Mouse (Mus musculus): ENCODE data around the gene Ulk4. TPM values are rescaled to one million over a fixed set of nuclear protein-coding genes. Genes with fewer than 3 reads are reported as not detected.

Ulk4 gene
- polyA plus RNA-seq, 1 experiment, result 7.8 TPM

DNA sequence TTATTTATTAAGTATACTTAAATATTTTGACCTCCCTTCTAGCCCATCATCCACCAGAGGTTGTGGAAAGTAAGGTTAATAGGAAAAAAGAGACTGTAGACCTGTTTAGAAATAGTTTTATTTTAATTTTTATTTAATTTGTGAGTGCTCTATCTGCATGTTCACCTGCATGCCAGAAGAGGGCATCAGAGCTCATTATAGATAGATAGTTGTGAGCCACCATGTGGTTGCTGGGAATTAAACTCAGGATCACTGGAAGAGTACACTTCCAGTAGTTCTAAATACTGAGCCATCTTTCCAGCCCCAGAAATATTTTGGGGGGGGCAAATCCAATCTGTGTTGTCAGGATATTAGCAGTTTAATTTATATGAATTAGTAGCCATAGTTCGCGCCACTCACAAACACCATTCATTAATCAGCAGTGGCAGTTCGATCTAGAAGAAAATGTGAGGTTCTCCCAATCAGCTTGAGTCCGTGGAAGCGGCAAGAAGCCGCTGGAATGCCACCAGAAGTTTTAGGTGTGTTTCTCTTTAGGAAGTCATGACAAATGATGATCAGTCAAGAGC lies 6.7 kb upstream of the Ulk4 start:
- TF ChIP-seq CTCF (IDR thresholded peaks at IDR 0.05; ENCODE audit: borderline replicate concordance, extremely low read depth, insufficient read depth, insufficient read length) (peak; percentile 28; the same call in 1 of the 2 replicates), POLR2A (IDR thresholded peaks at IDR 0.05; ENCODE audit: borderline replicate concordance, extremely low read depth, insufficient read depth, insufficient read length, poor library complexity, severe bottlenecking) (no peak)
- DNase-seq (ENCODE audit: low read depth), result peak; percentile 35

DNA sequence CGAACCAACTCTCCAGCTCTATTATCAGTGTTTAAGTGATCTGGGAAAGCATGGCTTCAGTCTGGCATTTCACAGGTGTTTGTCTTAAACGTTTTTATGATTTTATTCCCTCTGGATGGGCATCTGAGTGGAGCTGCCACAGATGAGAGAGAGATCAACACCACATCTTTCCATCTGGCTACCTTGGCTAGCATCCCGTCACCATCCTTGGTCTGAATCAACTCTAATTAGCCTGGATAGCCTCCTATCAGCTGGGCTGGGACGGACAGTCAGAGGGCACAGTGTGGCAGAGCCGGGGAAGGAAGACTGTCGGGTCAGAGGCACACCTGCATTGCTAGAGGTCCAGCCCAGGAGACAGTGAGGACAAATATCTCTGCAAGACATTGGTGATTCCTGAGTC lies 4.9 kb upstream of the Ulk4 start:
- no peak for DNase-seq (ENCODE audit: low read depth)
- TF ChIP-seq POLR2A (IDR thresholded peaks at IDR 0.05; ENCODE audit: borderline replicate concordance, extremely low read depth, insufficient read depth, insufficient read length, poor library complexity, severe bottlenecking), result no peak

- no peak for TF ChIP-seq POLR2A (IDR thresholded peaks at IDR 0.05; ENCODE audit: borderline replicate concordance, extremely low read depth, insufficient read depth, insufficient read length, poor library complexity, severe bottlenecking)
- no peak for TF ChIP-seq CTCF (IDR thresholded peaks at IDR 0.05; ENCODE audit: borderline replicate concordance, extremely low read depth, insufficient read depth, insufficient read length)
- DNase-seq (ENCODE audit: low read depth), result no peak
Observed at GRCm38 (mm10) chr9:121279216-121279615, 2.2 kb upstream of the Ulk4 start.

GRCm38 (mm10) chr9:121276745-121277117 lies 266 bp downstream of the Ulk4 start:
- DNase-seq (ENCODE audit: low read depth), result no peak
- TF ChIP-seq CTCF (IDR thresholded peaks at IDR 0.05; ENCODE audit: borderline replicate concordance, extremely low read depth, insufficient read depth, insufficient read length) (no peak), POLR2A (IDR thresholded peaks at IDR 0.05; ENCODE audit: borderline replicate concordance, extremely low read depth, insufficient read depth, insufficient read length, poor library complexity, severe bottlenecking) (no peak)

GRCm38 (mm10) chr9:121271561-121271960 lies 5.4 kb downstream of the Ulk4 start:
- TF ChIP-seq CTCF (IDR thresholded peaks at IDR 0.05; ENCODE audit: borderline replicate concordance, extremely low read depth, insufficient read depth, insufficient read length) (no peak), POLR2A (IDR thresholded peaks at IDR 0.05; ENCODE audit: borderline replicate concordance, extremely low read depth, insufficient read depth, insufficient read length, poor library complexity, severe bottlenecking) (no peak)
- DNase-seq (ENCODE audit: low read depth), result no peak

GRCm38 (mm10) chr9:121271149-121271548 lies 5.8 kb downstream of the Ulk4 start:
- TF ChIP-seq CTCF (IDR thresholded peaks at IDR 0.05; ENCODE audit: borderline replicate concordance, extremely low read depth, insufficient read depth, insufficient read length), result no peak
- no peak for TF ChIP-seq POLR2A (IDR thresholded peaks at IDR 0.05; ENCODE audit: borderline replicate concordance, extremely low read depth, insufficient read depth, insufficient read length, poor library complexity, severe bottlenecking)
- no peak for DNase-seq (ENCODE audit: low read depth)

DNA sequence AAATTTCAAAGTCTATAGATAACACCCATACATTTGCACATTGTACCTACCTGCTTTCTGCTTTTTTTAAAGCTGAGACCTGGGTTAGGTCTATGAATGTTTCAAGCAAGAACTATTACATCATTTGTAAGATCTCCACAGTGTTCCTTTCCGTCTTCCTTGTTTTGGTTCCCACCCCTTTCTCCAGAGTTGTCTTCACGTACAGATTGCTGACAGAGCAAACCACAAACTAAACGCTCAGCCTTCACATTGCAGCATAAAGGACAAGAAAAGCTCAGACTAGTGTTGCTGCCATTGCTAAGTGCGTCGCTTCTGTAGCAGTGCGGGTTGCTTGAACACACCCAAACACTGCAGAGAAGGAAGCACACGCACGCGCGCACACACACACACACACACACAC lies 11.7 kb downstream of the Ulk4 start:
- TF ChIP-seq CTCF (IDR thresholded peaks at IDR 0.05; ENCODE audit: borderline replicate concordance, extremely low read depth, insufficient read depth, insufficient read length), result no peak
- TF ChIP-seq POLR2A (IDR thresholded peaks at IDR 0.05; ENCODE audit: borderline replicate concordance, extremely low read depth, insufficient read depth, insufficient read length, poor library complexity, severe bottlenecking), result no peak

GRCm38 (mm10) chr9:121257106-121257505 lies 19.9 kb downstream of the Ulk4 start:
- TF ChIP-seq CTCF (IDR thresholded peaks at IDR 0.05; ENCODE audit: borderline replicate concordance, extremely low read depth, insufficient read depth, insufficient read length) (no peak), POLR2A (IDR thresholded peaks at IDR 0.05; ENCODE audit: borderline replicate concordance, extremely low read depth, insufficient read depth, insufficient read length, poor library complexity, severe bottlenecking) (no peak)
- no peak for DNase-seq (ENCODE audit: low read depth)

More for the DNA sequence above, 11.7 kb downstream of the Ulk4 start:
- DNase-seq (ENCODE audit: low read depth), result no peak

- DNase-seq (ENCODE audit: low read depth), result no peak
- TF ChIP-seq CTCF (IDR thresholded peaks at IDR 0.05; ENCODE audit: borderline replicate concordance, extremely low read depth, insufficient read depth, insufficient read length) (no peak), POLR2A (IDR thresholded peaks at IDR 0.05; ENCODE audit: borderline replicate concordance, extremely low read depth, insufficient read depth, insufficient read length, poor library complexity, severe bottlenecking) (no peak)
Observed at GRCm38 (mm10) chr9:121254761-121255160, 22.2 kb downstream of the Ulk4 start.

- no peak for DNase-seq (ENCODE audit: low read depth)
- TF ChIP-seq CTCF (IDR thresholded peaks at IDR 0.05; ENCODE audit: borderline replicate concordance, extremely low read depth, insufficient read depth, insufficient read length) (no peak), POLR2A (IDR thresholded peaks at IDR 0.05; ENCODE audit: borderline replicate concordance, extremely low read depth, insufficient read depth, insufficient read length, poor library complexity, severe bottlenecking) (no peak)
Observed at GRCm38 (mm10) chr9:121253983-121254382, 23.0 kb downstream of the Ulk4 start.

GRCm38 (mm10) chr9:121250854-121251253 lies 26.1 kb downstream of the Ulk4 start:
- TF ChIP-seq POLR2A (IDR thresholded peaks at IDR 0.05; ENCODE audit: borderline replicate concordance, extremely low read depth, insufficient read depth, insufficient read length, poor library complexity, severe bottlenecking), result no peak
- no peak for TF ChIP-seq CTCF (IDR thresholded peaks at IDR 0.05; ENCODE audit: borderline replicate concordance, extremely low read depth, insufficient read depth, insufficient read length)
- DNase-seq (ENCODE audit: low read depth), result no peak

DNA sequence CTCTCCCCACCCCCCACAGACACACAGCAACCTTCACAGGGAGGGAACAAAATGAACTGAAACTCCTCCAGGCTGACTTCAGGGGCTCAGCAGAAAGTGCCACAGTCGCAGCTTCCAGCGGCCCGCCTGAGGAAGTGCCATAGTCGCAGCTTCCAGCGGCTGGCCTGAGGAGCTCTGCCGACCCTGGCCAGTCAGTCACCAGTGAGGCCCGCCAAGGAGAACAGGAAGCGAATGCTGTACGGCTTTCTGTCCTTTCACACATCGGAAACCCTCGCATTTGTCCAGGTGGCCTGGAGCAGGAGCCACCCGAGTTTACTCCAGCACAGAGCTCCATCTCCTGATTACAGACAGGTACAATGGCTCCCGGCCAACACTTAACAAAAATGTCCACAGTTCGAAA lies 27.2 kb downstream of the Ulk4 start:
- DNase-seq (ENCODE audit: low read depth), result no peak
- no peak for TF ChIP-seq CTCF (IDR thresholded peaks at IDR 0.05; ENCODE audit: borderline replicate concordance, extremely low read depth, insufficient read depth, insufficient read length)
- no peak for TF ChIP-seq POLR2A (IDR thresholded peaks at IDR 0.05; ENCODE audit: borderline replicate concordance, extremely low read depth, insufficient read depth, insufficient read length, poor library complexity, severe bottlenecking)
